Mouse (Mus musculus): ENCODE data around the gene Fgfr2. TPM values are rescaled to one million over a fixed set of nuclear protein-coding genes. Genes with fewer than 3 reads are reported as not detected.

The Fgfr2 gene
- polyA plus RNA-seq, 1 experiment from 2014 or later, result 33.9 TPM

DNA sequence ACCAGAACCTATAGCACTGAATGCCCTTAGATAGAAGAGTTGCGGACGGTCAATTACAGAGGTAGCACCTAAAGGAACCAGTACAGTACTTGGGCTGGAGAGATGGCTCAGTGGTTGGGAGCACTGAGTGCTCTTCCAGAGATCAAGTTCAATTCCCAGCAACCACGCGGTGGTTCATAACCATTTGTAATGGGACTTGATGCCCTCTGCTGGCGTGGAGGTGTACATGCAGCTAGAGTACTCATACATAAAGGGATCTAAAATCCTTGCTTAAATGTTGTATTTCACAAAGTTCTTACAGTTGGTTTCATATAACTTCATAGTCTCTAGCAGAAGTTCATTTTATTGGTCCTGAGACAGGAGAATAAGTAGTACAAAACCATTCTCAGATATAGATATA is 10.4 kb upstream of the Fgfr2 start:
- Histone ChIP-seq H3K4me2 (no peak overlapping the region), H3K27ac (no peak overlapping the region), H3K27me3 (no peaks in the 10 kb centered on the region), H3K9ac (no peak overlapping the region), H3K36me3 (no peaks in the 10 kb centered on the region), H3K4me3 (no peak overlapping the region), H3K9me3 (no peaks in the 10 kb centered on the region), H3K4me1 (replicated peaks) (no peaks in the 10 kb centered on the region)
- WGBS, result 74% methylated on average over 5 of the region's 5 CpGs
- ATAC-seq (ENCODE audit: low FRiP score), result no peak

DNA sequence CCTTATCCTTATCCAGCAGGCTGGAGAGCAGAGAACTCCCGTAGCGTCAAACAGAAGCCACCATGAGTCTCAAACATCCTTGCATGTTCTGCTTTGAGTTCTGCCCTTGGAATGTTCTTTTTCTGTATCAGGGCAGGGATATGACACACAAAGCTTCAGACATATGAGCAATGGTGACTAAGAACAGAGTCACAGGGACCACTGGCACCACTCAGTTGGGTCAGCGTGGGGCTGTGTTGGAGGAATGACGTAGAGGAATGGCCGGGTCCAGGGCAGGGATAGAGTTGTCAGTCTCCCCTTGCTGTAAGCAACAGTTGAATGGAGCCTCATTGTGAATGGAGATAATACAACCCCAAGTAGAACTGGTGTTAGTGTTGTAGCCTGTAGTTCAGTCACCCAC is 9.6 kb upstream of the Fgfr2 start:
- 92% methylated on average over 5 of the region's 5 CpGs for WGBS
- Histone ChIP-seq H3K36me3 (no peaks in the 10 kb centered on the region), H3K27me3 (no peaks in the 10 kb centered on the region), H3K4me2 (no peak overlapping the region), H3K4me1 (replicated peaks) (no peaks in the 10 kb centered on the region), H3K9me3 (no peaks in the 10 kb centered on the region), H3K9ac (no peak overlapping the region), H3K27ac (no peak overlapping the region), H3K4me3 (no peak overlapping the region)
- ATAC-seq (ENCODE audit: low FRiP score), result no peak

DNA sequence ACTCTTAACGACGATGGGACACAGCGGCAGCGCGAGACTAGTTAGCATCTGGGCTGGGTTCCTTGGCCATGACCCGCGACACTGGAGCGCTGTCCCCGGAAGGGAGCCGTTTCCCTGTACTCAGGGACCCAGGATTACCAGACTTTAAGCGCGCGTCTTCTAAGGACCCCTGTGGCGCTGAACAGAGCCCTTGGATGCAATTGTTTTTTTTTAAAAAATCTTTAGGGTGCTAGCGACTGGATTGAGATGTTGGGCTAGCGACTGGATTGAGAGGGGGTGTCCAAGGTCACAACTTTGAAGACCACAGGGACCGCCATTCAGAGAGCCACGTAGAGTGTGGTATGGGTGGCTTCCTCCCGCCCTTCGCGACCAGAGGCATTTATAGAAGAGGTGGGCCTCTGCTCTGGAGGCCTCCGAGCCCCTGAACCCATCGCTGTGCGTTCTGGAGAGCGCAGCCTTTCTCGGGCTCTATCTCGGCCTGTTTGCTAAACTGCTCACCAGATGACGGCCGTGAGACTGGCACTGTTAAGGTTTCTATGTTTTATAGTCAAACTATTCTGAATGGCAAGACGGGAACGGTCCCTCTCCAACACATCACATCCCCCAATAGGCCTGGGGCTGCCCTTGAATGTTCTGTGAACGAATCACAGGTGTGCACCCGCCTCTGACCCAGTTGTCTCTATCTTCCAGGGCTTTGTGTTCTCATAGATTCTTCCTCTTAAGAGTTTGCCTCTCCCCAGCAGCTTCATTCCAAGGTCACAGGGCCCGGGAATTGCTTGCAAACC is 1.7 kb upstream of the Fgfr2 start:
- whole genome bisulfite sequencing, result 7% methylated on average over 34 of the region's 34 CpGs
- Histone ChIP-seq H3K9ac (peak overlapping the region; percentile 96), H3K9me3 (no peaks in the 10 kb centered on the region), H3K4me1 (replicated peaks) (peaks cover 22% of the 10 kb centered on the region), H3K27me3 (peaks cover 26% of the 10 kb centered on the region), H3K4me3 (peak overlapping the region; percentile 90), H3K36me3 (no peaks in the 10 kb centered on the region), H3K27ac (peak overlapping the region; percentile 99; the same call in 1 of the 2 replicates), H3K4me2 (peak overlapping the region; percentile 99)
- ATAC-seq (ENCODE audit: low FRiP score), result no peak

DNA sequence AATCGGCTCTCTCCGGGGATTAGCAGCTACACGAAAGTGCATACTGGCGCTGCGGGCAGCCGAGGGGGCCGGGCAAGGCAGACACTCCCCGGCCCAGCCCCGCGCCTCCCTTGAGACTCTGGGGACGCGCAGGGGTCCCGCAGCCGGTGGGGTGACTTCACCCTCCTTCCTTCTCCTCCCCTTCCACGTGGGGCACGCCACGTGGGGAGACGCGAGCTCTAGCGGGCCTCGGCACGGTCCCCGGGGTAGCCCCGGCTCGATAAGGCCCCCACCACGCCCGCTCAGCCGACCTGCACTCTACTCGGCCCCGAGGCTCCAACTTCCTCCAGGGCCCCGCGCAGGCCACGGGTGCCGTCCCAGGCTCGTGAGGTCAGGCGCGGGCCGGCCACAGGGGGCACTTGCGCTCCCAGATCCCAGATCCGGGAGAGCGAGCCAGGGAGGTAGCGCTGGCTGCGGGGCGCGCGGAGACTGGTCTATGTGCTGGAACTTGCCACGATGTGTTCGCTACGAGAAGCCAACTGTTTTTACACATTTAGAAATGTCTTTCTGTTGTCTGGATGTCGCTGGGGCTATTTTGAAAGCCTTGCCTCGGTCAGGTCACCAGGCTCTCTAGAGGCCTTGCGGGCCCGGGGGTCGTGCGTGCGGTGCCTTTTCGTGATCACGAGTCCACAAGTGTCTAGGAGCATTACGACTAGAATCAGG is 1.0 kb upstream of the Fgfr2 start, which contains the start of gene Ctbp2:
Ctbp2 (minus strand) TSS at position 356 of the 702 bp plus-strand sequence.
- Histone ChIP-seq H3K9ac (peak within 1 kb of the TSS; percentile 96), H3K4me2 (peak within 1 kb of the TSS; percentile 99)

DNA sequence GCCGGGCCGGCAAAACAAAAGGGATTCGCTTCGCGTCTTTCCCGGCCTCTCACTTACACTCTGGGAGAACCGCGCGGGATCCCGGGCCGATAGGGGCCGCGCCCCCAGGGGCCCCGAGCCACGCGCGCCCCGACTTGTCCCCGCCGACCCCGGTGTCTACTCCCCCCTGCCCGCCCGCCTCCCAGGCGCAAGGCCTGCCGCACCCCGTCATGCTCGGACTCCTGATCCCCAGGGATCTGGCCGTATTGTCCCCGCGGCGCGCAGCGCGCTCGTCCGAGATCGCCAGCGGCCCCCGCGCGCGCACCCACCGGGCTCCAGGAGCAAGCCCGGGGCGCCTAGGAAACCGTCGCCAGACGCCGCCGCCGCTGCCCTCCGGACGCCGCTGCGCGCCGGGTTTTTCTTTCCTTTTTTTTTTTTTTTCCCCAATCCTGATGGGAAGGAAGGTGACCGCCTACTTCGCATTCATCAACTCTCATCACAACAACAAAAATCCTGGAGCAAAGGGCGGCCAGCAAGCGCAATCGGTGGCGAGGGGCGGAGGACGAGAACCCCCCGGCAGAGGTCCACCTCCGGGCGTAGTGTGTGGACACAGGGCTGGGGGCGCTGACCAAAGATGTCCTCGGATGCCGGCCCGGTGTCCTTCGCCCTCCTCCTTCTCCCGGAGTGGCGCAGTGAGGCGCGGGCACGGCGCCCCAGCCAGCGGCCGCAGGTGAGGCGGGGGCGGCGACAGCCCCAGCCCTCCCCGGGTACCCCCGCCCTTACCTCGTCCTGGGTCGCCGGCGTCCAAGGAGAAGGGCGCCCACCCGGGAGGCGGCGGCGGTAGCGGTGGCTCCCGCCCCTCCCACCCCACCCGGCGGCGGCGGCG is 539 bp downstream of the Fgfr2 start:
- H3K9me3 ChIP-seq, result no peaks in the 10 kb centered on the region
- H3K27ac ChIP-seq, result peak overlapping the region; percentile 99
- no peaks in the 10 kb centered on the region for H3K36me3 ChIP-seq
- H3K4me2 ChIP-seq, result peak overlapping the region; percentile 99
- peak; percentile 55 for ATAC-seq (ENCODE audit: low FRiP score)
- H3K4me3 ChIP-seq, result peak overlapping the region; percentile 90
- peak overlapping the region; percentile 96 for H3K9ac ChIP-seq
- H3K4me1 ChIP-seq (replicated peaks), result peaks cover 41% of the 10 kb centered on the region
- peaks cover 26% of the 10 kb centered on the region for H3K27me3 ChIP-seq
- WGBS, result 2% methylated on average over 53 of the region's 102 CpGs

More for the DNA sequence above, 1.0 kb upstream of the Fgfr2 start, which contains the start of gene Ctbp2:
- Histone ChIP-seq H3K27me3 (peaks cover 26% of the 10 kb centered on the region), H3K9me3 (no peaks in the 10 kb centered on the region), H3K4me3 (peak within 1 kb of the TSS; percentile 90), H3K36me3 (no peaks in the 10 kb centered on the region), H3K4me1 (replicated peaks) (peaks cover 28% of the 10 kb centered on the region), H3K27ac (peak within 1 kb of the TSS; percentile 99)
- WGBS, result under 1% methylated on average over 59 of the region's 59 CpGs
- peak; percentile 63 for ATAC-seq (ENCODE audit: low FRiP score)

DNA sequence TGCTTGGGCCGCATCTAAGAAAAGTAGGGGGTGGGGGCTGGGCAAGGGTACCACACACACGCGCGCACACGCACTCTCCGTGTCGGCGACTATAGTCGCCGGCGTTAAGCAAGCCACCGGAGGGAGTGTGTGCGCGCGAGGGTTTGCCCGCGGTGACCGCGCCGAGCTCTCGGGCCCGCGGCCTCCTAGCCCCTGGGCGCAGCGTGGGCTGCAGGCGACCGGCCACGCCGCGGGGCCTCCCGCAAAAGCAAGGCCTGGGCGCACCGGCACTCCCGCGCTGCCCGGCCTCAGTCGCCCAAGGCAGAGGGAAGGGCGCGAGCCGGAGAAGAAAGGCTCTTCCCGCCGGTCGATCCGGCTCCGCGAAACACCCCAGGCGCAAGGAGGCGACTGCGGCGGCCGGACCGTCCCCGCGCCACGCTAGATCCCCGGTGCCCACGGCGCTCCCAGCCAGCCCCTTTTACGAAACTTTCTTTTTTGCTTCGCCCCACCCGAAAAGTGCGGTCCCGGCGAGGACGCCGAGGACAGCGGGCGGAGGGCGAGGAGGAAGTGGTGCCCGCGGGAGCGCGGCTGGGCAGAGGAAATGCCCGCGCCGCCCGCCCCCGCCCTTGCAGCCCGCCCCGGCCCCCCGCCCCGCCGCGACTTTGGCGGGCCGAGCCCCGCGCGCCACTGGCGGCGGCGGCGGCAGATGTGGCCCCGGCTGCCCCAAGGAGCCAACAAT is 1.3 kb downstream of the Fgfr2 start:
- peak overlapping the region; percentile 90 for H3K4me3 ChIP-seq
- H3K27me3 ChIP-seq, result peaks cover 22% of the 10 kb centered on the region
- peak overlapping the region; percentile 99 for H3K4me2 ChIP-seq
- whole genome bisulfite sequencing, result under 1% methylated on average over 93 of the region's 94 CpGs
- H3K27ac ChIP-seq, result peak overlapping the region; percentile 99
- no peaks in the 10 kb centered on the region for H3K36me3 ChIP-seq
- ATAC-seq (ENCODE audit: low FRiP score), result 0 out of 2 replicates have a peak, but pooled peaks have one; percentile 19
- H3K9ac ChIP-seq, result peak overlapping the region; percentile 96
- H3K4me1 ChIP-seq (replicated peaks), result peaks cover 49% of the 10 kb centered on the region
- no peaks in the 10 kb centered on the region for H3K9me3 ChIP-seq

DNA sequence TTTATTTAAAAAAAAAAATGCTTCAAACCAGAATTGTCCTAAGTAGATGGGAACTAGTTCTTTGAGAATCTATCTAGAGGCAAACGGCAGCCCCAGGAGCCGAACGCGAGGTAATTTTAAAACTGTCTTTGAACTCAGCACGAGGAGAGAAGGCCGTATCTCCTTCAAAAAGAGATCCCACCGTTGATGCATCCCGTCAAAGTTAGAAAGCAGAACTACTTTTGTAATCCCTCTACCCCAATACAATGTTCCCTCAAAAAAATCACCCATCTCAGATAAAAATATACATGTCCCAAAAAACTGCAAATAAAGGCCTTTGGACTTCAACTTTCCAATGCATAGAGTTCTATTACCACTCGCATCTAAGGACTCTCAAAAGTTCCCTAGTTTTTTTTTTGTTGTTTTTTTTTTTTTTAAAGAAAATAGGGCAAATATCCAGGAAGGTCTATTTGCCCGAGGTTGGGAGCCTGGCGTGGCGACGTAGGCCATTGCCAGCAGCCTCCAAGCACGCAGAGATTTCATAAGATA is 2.0 kb downstream of the Fgfr2 start:
- no peak for ATAC-seq (ENCODE audit: low FRiP score)
- H3K27me3 ChIP-seq, result peaks cover 16% of the 10 kb centered on the region

DNA sequence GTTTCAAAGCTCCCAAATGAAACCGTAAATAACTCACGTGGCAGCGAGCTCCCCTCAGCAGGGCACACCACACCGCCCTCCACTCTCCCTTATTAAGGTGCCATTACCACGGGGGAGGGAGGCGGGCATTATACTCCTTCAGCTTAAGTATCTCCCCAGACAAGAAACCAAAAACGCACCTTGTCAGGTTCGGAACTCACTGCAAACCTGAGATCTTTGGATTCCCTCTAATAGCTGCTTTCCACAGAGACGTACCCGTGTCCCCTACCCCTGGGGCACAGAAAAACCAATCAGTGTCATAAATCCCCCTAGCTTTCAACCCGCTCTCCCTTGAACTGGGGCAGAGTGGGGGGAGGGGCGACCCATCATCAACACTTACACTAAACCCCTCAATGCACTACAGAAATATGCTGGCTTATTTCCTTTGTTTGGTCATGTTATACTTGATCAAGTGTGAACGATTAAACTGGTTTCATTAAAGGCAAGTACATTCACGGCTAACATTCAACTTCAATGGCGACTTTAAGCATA is 2.9 kb downstream of the Fgfr2 start:
- H3K9ac ChIP-seq, result peak overlapping the region; percentile 65
- H3K4me1 ChIP-seq (replicated peaks), result peaks cover 65% of the 10 kb centered on the region
- H3K4me2 ChIP-seq, result peak overlapping the region; percentile 99
- peak overlapping the region; percentile 30; the same call in 1 of the 2 replicates for H3K27ac ChIP-seq
- H3K4me3 ChIP-seq, result peak overlapping the region; percentile 90
- H3K36me3 ChIP-seq, result no peaks in the 10 kb centered on the region
- 4% methylated on average over 15 of the region's 15 CpGs for WGBS
- H3K9me3 ChIP-seq, result no peaks in the 10 kb centered on the region
- peaks cover 8% of the 10 kb centered on the region; the same call in 1 of the 2 replicates for H3K27me3 ChIP-seq
- no peak for ATAC-seq (ENCODE audit: low FRiP score)

More for the DNA sequence above, 2.0 kb downstream of the Fgfr2 start:
- 1% methylated on average over 14 of the region's 14 CpGs for whole genome bisulfite sequencing
- no peaks in the 10 kb centered on the region for H3K36me3 ChIP-seq
- peak overlapping the region; percentile 90 for H3K4me3 ChIP-seq
- H3K4me1 ChIP-seq (replicated peaks), result peaks cover 56% of the 10 kb centered on the region
- peak overlapping the region; percentile 99 for H3K27ac ChIP-seq
- no peaks in the 10 kb centered on the region for H3K9me3 ChIP-seq
- H3K9ac ChIP-seq, result peak overlapping the region; percentile 96
- H3K4me2 ChIP-seq, result peak overlapping the region; percentile 99

DNA sequence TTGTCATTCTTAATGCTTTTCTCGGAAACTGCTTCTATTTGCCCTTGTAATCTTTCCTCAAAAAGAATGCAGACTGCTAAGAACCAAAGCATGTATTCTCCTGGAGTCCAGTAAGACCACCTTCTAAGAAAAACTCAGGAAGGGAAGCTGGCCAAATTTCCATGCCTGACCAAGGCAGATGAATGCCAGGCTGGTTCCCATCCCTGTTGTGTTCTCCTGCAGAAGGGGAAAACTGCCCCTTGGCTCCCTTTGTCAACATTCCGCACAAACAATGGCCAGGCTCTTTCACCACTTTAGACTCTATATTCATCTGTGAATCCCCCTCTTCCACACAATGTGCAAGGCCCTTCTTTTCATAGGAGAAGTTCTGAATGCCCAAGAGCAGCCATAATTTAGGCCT is 5.3 kb downstream of the Fgfr2 start:
- 0 out of 2 replicates have a peak overlapping the region, but pooled peaks have one; percentile 12 for H3K27ac ChIP-seq
- no peaks in the 10 kb centered on the region for H3K27me3 ChIP-seq
- no peaks in the 10 kb centered on the region for H3K36me3 ChIP-seq
- no peak overlapping the region for H3K9ac ChIP-seq
- 19% methylated on average over 2 of the region's 2 CpGs for WGBS
- H3K4me1 ChIP-seq (replicated peaks), result peaks cover 74% of the 10 kb centered on the region
- ATAC-seq (ENCODE audit: low FRiP score), result no peak
- no peak overlapping the region for H3K4me2 ChIP-seq
- H3K4me3 ChIP-seq, result no peak overlapping the region
- H3K9me3 ChIP-seq, result no peaks in the 10 kb centered on the region

DNA sequence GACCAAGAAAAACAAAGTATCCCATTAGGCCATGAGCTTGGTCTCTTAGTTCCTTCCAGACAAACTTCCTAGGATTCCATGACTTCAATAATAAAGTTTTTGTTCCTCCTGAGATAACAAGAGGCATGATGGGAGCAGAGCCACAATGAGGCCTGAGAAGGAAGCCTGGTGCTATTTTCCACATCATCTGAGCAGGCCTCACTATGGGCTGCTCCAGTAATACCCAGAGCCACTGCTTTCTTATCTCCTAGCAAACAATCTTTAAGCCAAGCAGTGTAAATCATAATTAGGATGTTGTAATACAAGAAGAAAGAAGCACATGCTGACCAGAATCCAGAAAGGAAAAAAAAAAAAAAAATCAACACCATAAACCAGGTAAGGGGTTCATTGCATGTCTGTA is 6.6 kb downstream of the Fgfr2 start:
- Histone ChIP-seq H3K4me2 (no peak overlapping the region), H3K27me3 (no peaks in the 10 kb centered on the region), H3K4me3 (no peak overlapping the region), H3K9me3 (no peaks in the 10 kb centered on the region), H3K4me1 (replicated peaks) (peaks cover 87% of the 10 kb centered on the region), H3K27ac (no peak overlapping the region), H3K36me3 (no peaks in the 10 kb centered on the region), H3K9ac (no peak overlapping the region)
- no peak for ATAC-seq (ENCODE audit: low FRiP score)

DNA sequence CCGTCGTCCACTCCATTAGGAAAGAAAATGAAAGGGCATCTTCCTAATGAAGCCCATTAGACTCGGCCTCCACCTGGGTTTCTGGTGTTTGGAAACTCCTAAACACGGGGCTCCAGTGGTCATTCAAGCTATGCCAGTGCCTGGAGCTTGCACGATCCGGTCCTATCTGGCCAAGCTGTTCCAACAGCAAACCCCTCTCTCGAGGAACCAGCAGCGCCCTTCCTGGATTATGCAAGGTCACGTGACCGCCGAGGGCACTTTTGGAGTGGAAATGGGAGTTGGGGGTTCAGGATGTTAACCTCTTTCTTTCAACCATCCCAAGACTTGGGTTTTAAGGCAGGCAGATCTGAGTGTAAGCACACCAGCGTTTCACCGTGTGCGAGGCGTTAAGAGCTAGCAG is 7.3 kb downstream of the Fgfr2 start:
- no peak for ATAC-seq (ENCODE audit: low FRiP score)
- 12% methylated on average over 15 of the region's 15 CpGs for WGBS
- H3K9me3 ChIP-seq, result no peaks in the 10 kb centered on the region
- H3K4me3 ChIP-seq, result no peak overlapping the region
- H3K27ac ChIP-seq, result no peak overlapping the region
- peak overlapping the region; percentile 39 for H3K9ac ChIP-seq
- no peaks in the 10 kb centered on the region for H3K36me3 ChIP-seq
- H3K4me1 ChIP-seq (replicated peaks), result peaks cover 94% of the 10 kb centered on the region
- H3K4me2 ChIP-seq, result peak overlapping the region; percentile 40
- H3K27me3 ChIP-seq, result no peaks in the 10 kb centered on the region
